Mouse (Mus musculus): ENCODE measurements at regions not wholly inside any gene's neighbourhood (a gene's known extent, or its start where the extent isn't known, plus 50 kb on each side); places are given as distances from the start of the nearest gene placed in this dataset.

- no peak for TF ChIP-seq CTCF (IDR thresholded peaks at IDR 0.05; ENCODE audit: control insufficient read depth, insufficient read depth, insufficient read length)
- TF ChIP-seq USF1 (IDR thresholded peaks at IDR 0.05; ENCODE audit: low read depth): no peak
- TF ChIP-seq MAX (IDR thresholded peaks at IDR 0.05): no peak
- no peak for TF ChIP-seq FOSL1 (IDR thresholded peaks at IDR 0.05; ENCODE audit: insufficient read depth, low read length, poor library complexity, severe bottlenecking)
- TF ChIP-seq MYOD1 (IDR thresholded peaks at IDR 0.05; ENCODE audit: control insufficient read depth, insufficient read length, low read depth): no peak
- TF ChIP-seq CEBPB (IDR thresholded peaks at IDR 0.05; ENCODE audit: low read depth): no peak
- TF ChIP-seq MYOG (IDR thresholded peaks at IDR 0.05; ENCODE audit: control insufficient read depth, extremely low read depth, insufficient read length): no peak
Observed at GRCm38 (mm10) chr6:31268057-31268456, 130.5 kb upstream of the Mkln1 start.

Data from C2C12 (cell line).